27 mouse cellular contexts compared by ENCODE assay signal in the genomic region with DNA sequence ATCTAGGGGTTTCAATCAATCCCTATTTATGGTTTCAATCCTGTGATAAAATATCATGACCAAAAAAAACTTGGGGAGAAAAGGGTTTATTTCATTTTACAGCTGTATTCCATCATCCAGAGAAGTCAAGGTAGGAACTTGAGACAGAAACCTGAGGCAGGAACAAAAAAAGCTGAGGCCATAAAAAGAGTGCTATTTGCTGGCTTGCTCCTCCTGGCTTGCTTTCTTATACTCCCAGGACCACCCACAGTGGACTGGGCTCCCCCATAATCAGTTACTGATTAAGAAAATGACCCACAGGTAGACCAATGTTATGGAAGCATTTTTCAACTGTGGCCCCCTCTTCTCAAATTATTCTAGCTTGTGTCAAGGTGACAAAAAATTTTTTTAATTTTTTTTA. TPM values are rescaled to one million over a fixed set of nuclear protein-coding genes. Genes with fewer than 3 reads are reported as not detected.
DNase-seq lines count a peak whose midpoint lies in the region; ATAC-seq and TF ChIP-seq lines count a peak whose summit lies in the region.
"Had no signal": no experiment of that assay in that cellular context is flagged by ENCODE, and none has a peak within 500 bp of the region (broad histone marks: within the 10 kb centered on the region; RNA-seq: fewer than 3 reads in every experiment).

No protein-coding gene starts in this region.

- no peak overlapping the region for H3K9ac ChIP-seq in intestine, embryonic 16.5 days (ENCODE audit: low read depth, low read length)
- H3K9ac ChIP-seq in intestine, postnatal 0 days (ENCODE audit: low read depth, low read length) = no peak overlapping the region
- H3K9ac ChIP-seq in limb, embryonic 14.5 days (ENCODE audit: low read depth, low read length, severe bottlenecking) = no peak overlapping the region
- H3K9ac ChIP-seq in liver, postnatal 0 days (replicated peaks) = no peak overlapping the region
- H3K9ac ChIP-seq: embryonic facial prominence, embryonic 15.5 days; forebrain, embryonic 12.5 days; forebrain, postnatal 0 days; heart, embryonic 12.5 days; hindbrain, embryonic 14.5 days; liver, embryonic 14.5 days; midbrain, embryonic 12.5 days had no signal

- H3K4me2 ChIP-seq in intestine, embryonic 16.5 days (ENCODE audit: low read depth, low read length) = no peak overlapping the region
- no peak overlapping the region for H3K4me2 ChIP-seq in intestine, postnatal 0 days (replicated peaks; ENCODE audit: low read depth)
- H3K4me2 ChIP-seq in limb, embryonic 14.5 days (replicated peaks; ENCODE audit: low read depth, low read length, severe bottlenecking) = no peak overlapping the region
- H3K4me2 ChIP-seq in liver, postnatal 0 days (ENCODE audit: low read depth, low read length) = no peak overlapping the region
- H3K4me2 ChIP-seq: embryonic facial prominence, embryonic 15.5 days; forebrain, embryonic 12.5 days; hindbrain, embryonic 14.5 days; midbrain, embryonic 12.5 days had no signal

- H3K36me3 ChIP-seq in intestine, embryonic 16.5 days (ENCODE audit: control insufficient read depth, insufficient read depth, low read length) = no peaks in the 10 kb centered on the region
- no peaks in the 10 kb centered on the region for H3K36me3 ChIP-seq in intestine, postnatal 0 days (ENCODE audit: control insufficient read depth, insufficient read depth)
- no peaks in the 10 kb centered on the region; the same call in 1 of the 2 replicates for H3K36me3 ChIP-seq in limb, embryonic 14.5 days (ENCODE audit: control insufficient read depth, insufficient read depth, low read length)
- H3K36me3 ChIP-seq in limb, embryonic 10.5 days = peaks cover 6% of the 10 kb centered on the region; the same call in 1 of the 2 replicates
- H3K36me3 ChIP-seq in liver, postnatal 0 days (replicated peaks; ENCODE audit: insufficient read depth, low read length) = no peaks in the 10 kb centered on the region; the same call in 1 of the 2 replicates
- H3K36me3 ChIP-seq: embryonic facial prominence, embryonic 15.5 days; forebrain, embryonic 12.5 days; midbrain, embryonic 12.5 days had no signal

- H3K27ac ChIP-seq in intestine, embryonic 16.5 days (ENCODE audit: low read length) = peak overlapping the region; percentile 79; the same call in 1 of the 2 replicates
- no peak overlapping the region for H3K27ac ChIP-seq in intestine, postnatal 0 days (ENCODE audit: low read depth, low read length)
- no peak overlapping the region for H3K27ac ChIP-seq in limb, embryonic 14.5 days (replicated peaks; ENCODE audit: low read depth, low read length)
- H3K27ac ChIP-seq in limb, embryonic 10.5 days = no peak overlapping the region
- H3K27ac ChIP-seq in liver, postnatal 0 days (ENCODE audit: low read depth) = peak overlapping the region; percentile 87
- H3K27ac ChIP-seq: embryonic facial prominence, embryonic 15.5 days; forebrain, embryonic 12.5 days; hindbrain, embryonic 14.5 days; midbrain, embryonic 12.5 days had no signal

- H3K9me3 ChIP-seq in intestine, embryonic 16.5 days (ENCODE audit: control insufficient read depth, low read length) = no peaks in the 10 kb centered on the region
- no peaks in the 10 kb centered on the region for H3K9me3 ChIP-seq in intestine, postnatal 0 days (ENCODE audit: control insufficient read depth)
- no peaks in the 10 kb centered on the region for H3K9me3 ChIP-seq in limb, embryonic 14.5 days (ENCODE audit: control insufficient read depth, low read length)
- H3K9me3 ChIP-seq in limb, embryonic 10.5 days (replicated peaks) = no peaks in the 10 kb centered on the region
- no peaks in the 10 kb centered on the region for H3K9me3 ChIP-seq in liver, postnatal 0 days (ENCODE audit: low read length)
- H3K9me3 ChIP-seq: embryonic facial prominence, embryonic 15.5 days; forebrain, embryonic 12.5 days; G1E; heart, embryonic 12.5 days; megakaryocyte, embryonic 14.5 days; midbrain, embryonic 12.5 days had no signal

- ATAC-seq in intestine, embryonic 16.5 days = no peak
- ATAC-seq in intestine, postnatal 0 days = no peak
- ATAC-seq in limb, embryonic 14.5 days (ENCODE audit: low FRiP score, low read depth) = no peak
- ATAC-seq in liver, postnatal 0 days = no peak
- ATAC-seq: forebrain, postnatal 0 days had no signal

- TF ChIP-seq EP300 in liver, postnatal 0 days (IDR thresholded peaks at IDR 0.05; ENCODE audit: low read depth) = no peak

- TF ChIP-seq POLR2A in limb, embryonic 14.5 days (IDR thresholded peaks at IDR 0.05; ENCODE audit: borderline replicate concordance, extremely low read depth, insufficient read depth, insufficient read length) = no peak

- H3K27me3 ChIP-seq in intestine, embryonic 16.5 days (replicated peaks; ENCODE audit: control insufficient read depth, insufficient read depth, low read length) = no peaks in the 10 kb centered on the region
- no peaks in the 10 kb centered on the region for H3K27me3 ChIP-seq in intestine, postnatal 0 days (replicated peaks; ENCODE audit: control insufficient read depth, insufficient read depth, low read length)
- H3K27me3 ChIP-seq in limb, embryonic 14.5 days (ENCODE audit: control insufficient read depth, insufficient read depth, low read length) = no peaks in the 10 kb centered on the region
- H3K27me3 ChIP-seq in limb, embryonic 10.5 days (ENCODE audit: low read depth, poor library complexity, severe bottlenecking) = no peaks in the 10 kb centered on the region
- H3K27me3 ChIP-seq in liver, postnatal 0 days (ENCODE audit: insufficient read depth, low read length) = no peaks in the 10 kb centered on the region
- H3K27me3 ChIP-seq: embryonic facial prominence, embryonic 15.5 days; forebrain, embryonic 12.5 days; heart, embryonic 12.5 days; megakaryocyte, embryonic 14.5 days; midbrain, embryonic 12.5 days had no signal

- H3K4me3 ChIP-seq in intestine, embryonic 16.5 days (ENCODE audit: low read length) = no peak overlapping the region
- no peak overlapping the region for H3K4me3 ChIP-seq in intestine, postnatal 0 days (ENCODE audit: low read depth, low read length)
- H3K4me3 ChIP-seq in limb, embryonic 14.5 days (replicated peaks; ENCODE audit: low read length) = no peak overlapping the region
- H3K4me3 ChIP-seq in limb, embryonic 10.5 days = no peak overlapping the region
- no peak overlapping the region for H3K4me3 ChIP-seq in liver, postnatal 0 days (ENCODE audit: low read depth, low read length)
- H3K4me3 ChIP-seq: embryonic facial prominence, embryonic 15.5 days; forebrain, embryonic 12.5 days; heart, adult 2 months; heart, embryonic 12.5 days; midbrain, embryonic 12.5 days had no signal

- H3K4me1 ChIP-seq in intestine, embryonic 16.5 days (ENCODE audit: control insufficient read depth, insufficient read depth, low read length) = peaks cover 28% of the 10 kb centered on the region
- peaks cover 9% of the 10 kb centered on the region for H3K4me1 ChIP-seq in intestine, postnatal 0 days (replicated peaks; ENCODE audit: control insufficient read depth, insufficient read depth, low read length)
- peaks cover 20% of the 10 kb centered on the region for H3K4me1 ChIP-seq in limb, embryonic 14.5 days (ENCODE audit: control insufficient read depth, insufficient read depth, low read length)
- peaks cover 32% of the 10 kb centered on the region for H3K4me1 ChIP-seq in limb, embryonic 10.5 days
- peaks cover 68% of the 10 kb centered on the region for H3K4me1 ChIP-seq in liver, postnatal 0 days (ENCODE audit: insufficient read depth)

- DNase-seq in limb, embryonic 14.5 days (ENCODE audit: low spot score) = peak; percentile 22
- DNase-seq in limb, embryonic 10.5 days (ENCODE audit: low spot score) = no peak
- peak; percentile 14 for DNase-seq in forelimb bud, embryonic 11.5 days (ENCODE audit: low read depth, low spot score)
- no peak for DNase-seq in liver, postnatal 0 days
- no peak for DNase-seq in cerebellum, postnatal 10 days
- DNase-seq: adrenal gland, adult 8-10 months; B cell, adult 2 months; cerebellum, adult 8-10 months; cerebellum, postnatal 36 days; forebrain, postnatal 0 days; gastrocnemius, postnatal 36 days; heart, adult 2 months; kidney, adult 2 months; layer of hippocampus, postnatal 36 days; lung, postnatal 36 days; thymus, postnatal 4 days had no signal

- no peak for TF ChIP-seq CTCF in intestine, postnatal 0 days (IDR thresholded peaks at IDR 0.05; ENCODE audit: low read depth)
- TF ChIP-seq CTCF in liver, postnatal 0 days (IDR thresholded peaks at IDR 0.05; ENCODE audit: low read depth) = no peak

RNA-seq across cellular contexts. Expression of a gene that starts 24.7 kb away (rescaled TPM):
- polyA plus RNA-seq in intestine, embryonic 16.5 days (2015; fragmentation: Nextera tagmentation; extraction: Ambion mirVana) = 71.4 and 75.4 TPM in 2 replicates
- 64.9 and 66.4 TPM in 2 replicates for polyA plus RNA-seq in intestine, postnatal 0 days (2015; fragmentation: Nextera tagmentation; extraction: Ambion mirVana)
- polyA plus RNA-seq in limb, embryonic 14.5 days (2012; rRNA removed) = 176 and 197 TPM in 2 replicates
- polyA plus RNA-seq in limb, embryonic 14.5 days (2014; fragmentation: Nextera tagmentation; extraction: Ambion mirVana) = 120 and 134 TPM in 2 replicates
- polyA plus RNA-seq in limb, embryonic 10.5 days (2016; fragmentation: Nextera tagmentation; extraction: Ambion mirVana) = 121 TPM in 2 replicates
- polyA plus RNA-seq in liver, postnatal 0 days (2015; fragmentation: Nextera tagmentation; extraction: Ambion mirVana) = 39.6 and 43.5 TPM in 2 replicates

RNA-seq across cellular contexts. Expression of a gene that starts 50.0 kb away (rescaled TPM):
- polyA plus RNA-seq in intestine, embryonic 16.5 days (2015; fragmentation: Nextera tagmentation; extraction: Ambion mirVana) = 25.6 and 25.9 TPM in 2 replicates
- 13.4 and 14.5 TPM in 2 replicates for polyA plus RNA-seq in intestine, postnatal 0 days (2015; fragmentation: Nextera tagmentation; extraction: Ambion mirVana)
- polyA plus RNA-seq in limb, embryonic 14.5 days (2012; rRNA removed) = 28.9 and 40.7 TPM in 2 replicates
- 31.0 and 34.1 TPM in 2 replicates for polyA plus RNA-seq in limb, embryonic 14.5 days (2014; fragmentation: Nextera tagmentation; extraction: Ambion mirVana)
- 30.7 and 33.0 TPM in 2 replicates for polyA plus RNA-seq in limb, embryonic 10.5 days (2016; fragmentation: Nextera tagmentation; extraction: Ambion mirVana)
- polyA plus RNA-seq in liver, postnatal 0 days (2015; fragmentation: Nextera tagmentation; extraction: Ambion mirVana) = 9.6 and 11.6 TPM in 2 replicates

RNA-seq across cellular contexts. Expression of a gene that starts 59.3 kb away (rescaled TPM):
- 51.3 and 56.2 TPM in 2 replicates for polyA plus RNA-seq in intestine, embryonic 16.5 days (2015; fragmentation: Nextera tagmentation; extraction: Ambion mirVana)
- 107 and 108 TPM in 2 replicates for polyA plus RNA-seq in intestine, postnatal 0 days (2015; fragmentation: Nextera tagmentation; extraction: Ambion mirVana)
- 0.05 TPM in 1 of 2 replicates, not detected in the other for polyA plus RNA-seq in limb, embryonic 14.5 days (2012; rRNA removed)
- polyA plus RNA-seq in limb, embryonic 14.5 days (2014; fragmentation: Nextera tagmentation; extraction: Ambion mirVana) = not detected in 2 replicates
- 0.13 and 0.21 TPM in 2 replicates for polyA plus RNA-seq in limb, embryonic 10.5 days (2016; fragmentation: Nextera tagmentation; extraction: Ambion mirVana)
- polyA plus RNA-seq in liver, postnatal 0 days (2015; fragmentation: Nextera tagmentation; extraction: Ambion mirVana) = 14.8 and 16.5 TPM in 2 replicates
- polyA plus RNA-seq: G1E; limb, embryonic 11.5 days had no signal

Comparison
In these comparisons a context has a peak if more than half of its experiments do, and no peak if none do; other contexts are left out.
1. H3K27ac ChIP-seq: peak in intestine, embryonic 16.5 days (single experiment) and liver, postnatal 0 days (single experiment); none in intestine, postnatal 0 days (single experiment), limb, embryonic 14.5 days (single experiment) and limb, embryonic 10.5 days (single experiment).
2. DNase-seq: peak in limb, embryonic 14.5 days (single experiment) and forelimb bud, embryonic 11.5 days (single experiment); none in limb, embryonic 10.5 days (single experiment), liver, postnatal 0 days (single experiment) and cerebellum, postnatal 10 days (0 of 2).
3. RNA of a gene that starts 59.3 kb away (polyA plus RNA-seq): 107 to 108 TPM in intestine, postnatal 0 days, 51.3 to 56.2 TPM in intestine, embryonic 16.5 days and 14.8 to 16.5 TPM in liver, postnatal 0 days; 0.13 to 0.21 TPM in limb, embryonic 10.5 days and 0.05 TPM in limb, embryonic 14.5 days; every median in the first group is over 10 times any median in the second.